Mouse (Mus musculus) CD8-positive naive resting alpha-beta T cell, adult 2 months (primary cell): ENCODE results near the gene Gm49425.
A peak's percentile ranks its signal among the peaks of the same experiment; 100 is the strongest.

ENCODE experiments used
- DNase-seq, 2 experiments: peaks; one replicate each; pipeline ENCODE4 v3.0.0; 2022; ENCODE audit warnings: low read depth in 2 of 2, low spot score in 2 of 2

Gm49425 gene

GRCm38 (mm10) chr15:101491431-101491830 lies 25.6 kb downstream of the Gm49425 start, which contains the start of gene Krt83:
Krt83 (minus strand) TSS chr15:101491512.
- no peak for DNase-seq

GRCm38 (mm10) chr15:101485911-101486635 lies 31.0 kb downstream of the Gm49425 start:
- no peak for DNase-seq

- DNase-seq = no peak
Observed at GRCm38 (mm10) chr15:101484939-101485338, 32.1 kb downstream of the Gm49425 start.

- DNase-seq = no peak
Observed at GRCm38 (mm10) chr15:101483646-101484045, 33.4 kb downstream of the Gm49425 start.

GRCm38 (mm10) chr15:101482056-101482455 lies 35.0 kb downstream of the Gm49425 start:
- no peak for DNase-seq

- DNase-seq = no peak
Observed at GRCm38 (mm10) chr15:101479666-101480060, 37.4 kb downstream of the Gm49425 start.

DNA sequence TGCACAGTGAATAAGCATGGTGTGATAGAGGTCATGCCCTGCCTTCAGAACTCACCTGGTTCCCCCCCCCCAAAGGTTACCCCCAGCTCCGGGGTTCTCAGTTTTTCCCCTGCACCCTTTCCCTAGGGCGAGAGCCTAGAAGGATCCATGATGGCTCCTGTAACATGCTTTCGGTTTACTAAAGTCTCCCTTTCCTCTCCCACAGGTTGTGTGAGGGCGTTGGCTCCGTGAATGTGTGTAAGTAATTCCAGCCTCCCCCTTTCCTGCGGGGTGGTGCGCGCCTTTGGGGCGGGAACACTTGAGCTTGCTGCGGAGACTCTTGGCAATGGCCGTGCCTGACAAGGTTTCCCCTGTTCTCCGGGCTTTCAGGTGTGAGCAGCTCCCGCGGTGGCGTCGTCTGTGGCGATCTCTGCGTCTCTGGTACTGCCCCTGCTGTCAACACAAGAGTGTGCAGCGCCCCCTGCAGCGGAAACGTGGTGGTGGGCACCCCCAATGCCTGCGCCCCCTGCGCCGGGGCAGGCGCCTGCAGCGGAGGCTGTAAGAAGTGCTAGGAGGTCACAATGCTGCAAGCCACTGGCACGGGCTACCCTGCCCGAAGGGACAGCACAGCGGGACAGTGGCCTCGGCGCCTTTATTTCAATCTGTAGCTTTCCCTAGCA lies 37.9 kb downstream of the Gm49425 start:
- peak; percentile 40 to 49 for DNase-seq

- DNase-seq = no peak
Observed at GRCm38 (mm10) chr15:101472952-101473528, 44.0 kb downstream of the Gm49425 start, which contains the start of gene Krt86. Krt86 (plus strand) TSS chr15:101473478.

- no peak for DNase-seq
Observed at GRCm38 (mm10) chr15:101469093-101469492, 48.0 kb downstream of the Gm49425 start.
